Comparison of ENCODE assay signal across 10 mouse cellular contexts in the genomic region with DNA sequence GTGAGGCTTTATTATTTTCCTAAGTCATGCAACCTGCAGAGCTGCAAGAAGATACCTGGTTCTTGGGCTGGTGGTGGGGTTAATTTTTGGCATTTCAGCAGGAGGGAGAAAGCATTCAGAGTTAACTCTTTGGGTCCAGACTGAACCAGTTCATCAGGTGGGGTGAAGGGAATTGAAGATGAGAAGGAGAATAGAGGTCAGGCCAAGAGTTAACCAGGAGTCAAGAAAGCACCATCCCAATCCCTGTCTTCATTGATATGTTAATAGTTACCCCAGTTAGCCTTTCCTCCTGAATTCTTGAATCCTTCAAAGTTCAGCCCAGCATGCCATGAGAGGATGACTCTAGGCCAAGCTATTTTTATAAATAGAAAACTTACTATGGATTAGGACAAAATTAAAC. TPM values are rescaled to one million over a fixed set of nuclear protein-coding genes. Genes with fewer than 3 reads are reported as not detected.
"Had no signal": no experiment of that assay in that cellular context is flagged by ENCODE, and none has a peak within 500 bp of the region (broad histone marks: within the 10 kb centered on the region; RNA-seq: fewer than 3 reads in every experiment).

No protein-coding gene starts in this region.

RNA-seq across cellular contexts. Expression of gene Zfp985, which starts 4.9 kb away (rescaled TPM):
- total RNA-seq: gastrocnemius, adult 2 months; gastrocnemius, postnatal 10 days; gastrocnemius, postnatal 25 days had no signal
- polyA plus RNA-seq: erythroblast, embryonic 14.5 days; forebrain, embryonic 11.5 days; forebrain, embryonic 16.5 days; forebrain, postnatal 0 days; gonadal fat pad, adult 2 months had no signal

RNA-seq across cellular contexts. Expression of gene Gm16503, which starts 18.0 kb away (rescaled TPM):
- total RNA-seq: gastrocnemius, adult 18-20 months had no signal
- polyA plus RNA-seq: erythroblast, embryonic 14.5 days; heart, adult 2 months had no signal
